Mouse (Mus musculus): ENCODE measurements around the gene Pole2.

- no peak for TF ChIP-seq CTCF (IDR thresholded peaks at IDR 0.05; ENCODE audit: low read depth, low read length)
- TF ChIP-seq POLR2A (IDR thresholded peaks at IDR 0.05; ENCODE audit: borderline replicate concordance, low read depth, low read length): no peak
Observed at GRCm38 (mm10) chr12:69250756-69251155, 22.8 kb upstream of the Pole2 start.
